Comparison of ENCODE assay signal across 8 mouse cellular contexts in genomic region chr19:5067867-5068569, GRCm38 (mm10). TPM values are rescaled to one million over a fixed set of nuclear protein-coding genes. Genes with fewer than 3 reads are reported as not detected.
DNase-seq lines count a peak whose midpoint lies in the region; ATAC-seq and TF ChIP-seq lines count a peak whose summit lies in the region.

TSS of gene Cd248 (plus strand) at chr19:5068078.

- peak within 1 kb of the TSS; percentile 74 for H3K27ac ChIP-seq in liver, embryonic 14.5 days
- H3K27ac ChIP-seq in olfactory bulb, adult 2 months (ENCODE audit: insufficient read depth, low read depth, low read length): no peak within 1 kb of the TSS

- WGBS in liver, embryonic 14.5 days (ENCODE audit: insufficient replicate concordance): 2% methylated on average over 56 of the region's 56 CpGs
- 5% methylated on average over 50 of the region's 56 CpGs for WGBS in olfactory bulb, adult 2 months

- peak within 1 kb of the TSS; percentile 79 for H3K4me2 ChIP-seq in liver, embryonic 14.5 days (ENCODE audit: low read depth)

- H3K9me3 ChIP-seq in liver, embryonic 14.5 days (ENCODE audit: control insufficient read depth, low read length): no peaks in the 10 kb centered on the region

- intact Hi-C loops in gastrocnemius, postnatal 36 days (cut with DNase I): no loop called here

- H3K4me1 ChIP-seq in liver, embryonic 14.5 days (replicated peaks; ENCODE audit: control insufficient read depth in 2 of 2, insufficient read depth in 2 of 2, low read length in 1 of 2): peaks cover 30 to 31% of the 10 kb centered on the region in 2 experiments
- peaks cover 39% of the 10 kb centered on the region for H3K4me1 ChIP-seq in olfactory bulb, adult 2 months (ENCODE audit: control insufficient read depth, insufficient read depth, low read length)

- peak; percentile 21; the same call in 1 of the 2 replicates for ATAC-seq in liver, embryonic 14.5 days (ENCODE audit: insufficient read depth)

- H3K4me3 ChIP-seq in liver, embryonic 14.5 days (ENCODE audit: insufficient read depth in 1 of 2, low read depth in 2 of 2, low read length in 2 of 2): peak within 1 kb of the TSS; percentile 15 to 51
- peak within 1 kb of the TSS; percentile 33 for H3K4me3 ChIP-seq in olfactory bulb, adult 2 months (ENCODE audit: insufficient read depth, low read depth, low read length)

- DNase-seq in Muller cell, postnatal 12 days (ENCODE audit: inconsistent ontology term): peak; percentile 81
- DNase-seq in brain, embryonic 14.5 days (ENCODE audit: low read depth): peak; percentile 84
- peak; percentile 74 to 79 for DNase-seq in gastrocnemius, postnatal 36 days
- peak; percentile 44 for DNase-seq in induced T-regulatory cell, adult 2 months (ENCODE audit: low read depth)
- no peak for DNase-seq in liver, embryonic 14.5 days (ENCODE audit: low read depth in 3 of 3, low spot score in 3 of 3)
- DNase-seq in layer of hippocampus, adult 18-20 months (ENCODE audit: low spot score in 2 of 2): no peak
- no peak for DNase-seq in layer of hippocampus, adult 9-10 months (ENCODE audit: low spot score)

- no peak for TF ChIP-seq CTCF in brain, embryonic 14.5 days (IDR thresholded peaks at IDR 0.05; ENCODE audit: borderline replicate concordance, extremely low read depth, insufficient read depth, insufficient read length)
- TF ChIP-seq CTCF in liver, embryonic 14.5 days (IDR thresholded peaks at IDR 0.05; ENCODE audit: low read depth): no peak
- TF ChIP-seq CTCF in olfactory bulb, adult 2 months (IDR thresholded peaks at IDR 0.05; ENCODE audit: insufficient read depth, low read depth, low read length): no peak

- peak within 1 kb of the TSS; percentile 55 for H3K9ac ChIP-seq in liver, embryonic 14.5 days (replicated peaks)

- no peak for TF ChIP-seq EP300 in liver, embryonic 14.5 days (IDR thresholded peaks at IDR 0.05; ENCODE audit: low read depth)

- TF ChIP-seq POLR2A in brain, embryonic 14.5 days (IDR thresholded peaks at IDR 0.05; ENCODE audit: borderline replicate concordance, extremely low read depth, insufficient read depth, insufficient read length, poor library complexity, severe bottlenecking): 0 out of 2 replicates have a peak, but pooled peaks have one; percentile 22
- TF ChIP-seq POLR2A in olfactory bulb, adult 2 months (IDR thresholded peaks at IDR 0.05; ENCODE audit: insufficient read depth, low read depth, low read length): no peak

- H3K27me3 ChIP-seq in liver, embryonic 14.5 days (ENCODE audit: control insufficient read depth, insufficient read depth, low read length): peaks cover 16% of the 10 kb centered on the region

- no peaks in the 10 kb centered on the region for H3K36me3 ChIP-seq in liver, embryonic 14.5 days (replicated peaks; ENCODE audit: control insufficient read depth, insufficient read depth, low read depth)

RNA-seq across cellular contexts. Expression of gene Cd248, which starts in this region (rescaled TPM):
- polyA plus RNA-seq in brain, embryonic 14.5 days (2012; rRNA removed): 15.5 and 24.7 TPM in 2 replicates
- total RNA-seq in gastrocnemius, postnatal 36 days (2021): 10 to 100 TPM; 12.4 to 12.5 TPM
- polyA plus RNA-seq in liver, embryonic 14.5 days (2012; rRNA removed): 1.7 and 2.0 TPM in 2 replicates
- 2.8 and 3.4 TPM in 2 replicates for polyA plus RNA-seq in liver, embryonic 14.5 days (2014; fragmentation: Nextera tagmentation; extraction: Ambion mirVana)
- not detected in 2 replicates for polyA plus RNA-seq in olfactory bulb, adult 2 months (2012; ENCODE audit: insufficient read depth, insufficient read length, low replicate concordance, missing spikeins)
- 1 to 10 TPM; 1.7 to 1.8 TPM for total RNA-seq in layer of hippocampus, adult 18-20 months (2021)

Comparison
In these comparisons a context has a peak if more than half of its experiments do, and no peak if none do; other contexts are left out.
1. RNA of gene Cd248 (total RNA-seq): 12.4 to 12.5 TPM in gastrocnemius, postnatal 36 days; 1.7 to 1.8 TPM in layer of hippocampus, adult 18-20 months; every median in the first group is over 4 times any median in the second.
2. DNase-seq: peak in Muller cell, postnatal 12 days (single experiment), brain, embryonic 14.5 days (single experiment), gastrocnemius, postnatal 36 days (2 of 2) and induced T-regulatory cell, adult 2 months (single experiment); none in liver, embryonic 14.5 days (0 of 3), layer of hippocampus, adult 18-20 months (0 of 2) and layer of hippocampus, adult 9-10 months (single experiment).